Mouse (Mus musculus) E14TG2a.4 (cell line): ENCODE results near the gene Urod.

Experiments used
- H3K27me3 ChIP-seq: 2 replicates; pipeline ENCODE4 v1.6.1; 2014; ENCODE audit warnings: low read length, control low read depth; ENCODE audit not compliant: insufficient read depth
- H3K36me3 ChIP-seq: 2 replicates; pipeline ENCODE4 v1.6.1; 2014; ENCODE audit warnings: low read length, control low read depth; ENCODE audit not compliant: insufficient read depth
- H3K4me1 ChIP-seq: replicated peaks from 2 replicates; pipeline ENCODE4 v1.6.1; 2014; ENCODE audit warnings: low read depth, low read length, control low read depth
- H3K4me3 ChIP-seq: replicated peaks from 2 replicates; pipeline ENCODE4 v1.5.1; 2014; ENCODE audit warnings: mild to moderate bottlenecking, low read length
- H3K9me3 ChIP-seq: 2 replicates; pipeline ENCODE4 v1.6.1; 2014; ENCODE audit warnings: low read length, control low read depth
- CTCF ChIP-seq: conservative IDR thresholded peaks from 2 replicates; pipeline ENCODE4 v1.5.1; 2014; ENCODE audit warnings: low read length
- NANOG ChIP-seq: IDR thresholded peaks from 2 replicates; pipeline ENCODE4 v1.6.1; 2014; ENCODE audit warnings: borderline replicate concordance, low read length, mixed read lengths
- POU5F1 ChIP-seq: IDR thresholded peaks from 2 replicates; pipeline ENCODE4 v1.6.1; 2014; ENCODE audit warnings: low read length, borderline replicate concordance

Urod gene

GRCm38 (mm10) chr4:116993672-116994621 lies at the start of gene Urod:
Urod (minus strand) TSS chr4:116994413.
- Histone ChIP-seq H3K4me1 (peaks cover 62% of the 10 kb centered on the region), H3K4me3 (peak within 1 kb of the TSS; percentile 100), H3K9me3 (no peaks in the 10 kb centered on the region), H3K27me3 (no peaks in the 10 kb centered on the region), H3K36me3 (peaks cover 51% of the 10 kb centered on the region)
- TF ChIP-seq NANOG (no peak), POU5F1 (no peak)

DNA sequence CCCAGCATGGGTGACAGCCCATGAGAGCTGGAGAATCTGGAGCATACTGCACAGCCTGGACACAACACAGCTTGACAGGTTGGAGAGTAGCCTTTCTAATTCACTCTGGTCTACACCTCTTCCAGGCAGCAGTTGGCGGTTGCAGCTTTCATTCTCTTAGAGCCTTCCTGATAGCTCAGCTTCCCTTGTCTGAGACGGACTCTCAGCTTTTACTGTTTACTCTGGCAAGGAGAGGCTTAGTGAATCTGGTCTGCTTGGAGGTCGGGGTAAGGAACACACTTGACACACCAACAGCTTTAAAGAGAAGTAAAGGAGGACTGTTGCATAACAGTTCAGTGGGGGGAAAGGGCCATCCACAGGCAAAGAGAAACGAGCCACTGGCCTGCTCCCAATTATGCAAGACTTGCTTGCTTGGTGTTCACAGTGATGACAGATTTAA lies 47.1 kb upstream of the Urod start:
- Histone ChIP-seq H3K36me3 (peaks cover 58% of the 10 kb centered on the region), H3K4me1 (peaks cover 9% of the 10 kb centered on the region), H3K4me3 (no peak overlapping the region), H3K9me3 (no peaks in the 10 kb centered on the region), H3K27me3 (no peaks in the 10 kb centered on the region)
- no peak for TF ChIP-seq NANOG
- TF ChIP-seq POU5F1: no peak
- no peak for TF ChIP-seq CTCF

- no peak for TF ChIP-seq POU5F1
- TF ChIP-seq NANOG: no peak
- TF ChIP-seq CTCF: no peak
- H3K9me3 ChIP-seq: no peaks in the 10 kb centered on the region
- H3K36me3 ChIP-seq: peaks cover 62% of the 10 kb centered on the region
- no peak overlapping the region for H3K4me3 ChIP-seq
- H3K4me1 ChIP-seq: peaks cover 9% of the 10 kb centered on the region
- no peaks in the 10 kb centered on the region for H3K27me3 ChIP-seq
These were observed 46.6 kb upstream of the Urod start for GRCm38 (mm10) chr4:117040791-117041190.

GRCm38 (mm10) chr4:117039925-117040687 lies 45.9 kb upstream of the Urod start:
- Histone ChIP-seq H3K9me3 (no peaks in the 10 kb centered on the region), H3K4me1 (peaks cover 9% of the 10 kb centered on the region), H3K4me3 (no peak overlapping the region), H3K27me3 (no peaks in the 10 kb centered on the region), H3K36me3 (peaks cover 67% of the 10 kb centered on the region)
- TF ChIP-seq NANOG: no peak
- TF ChIP-seq POU5F1: no peak
- no peak for TF ChIP-seq CTCF

DNA sequence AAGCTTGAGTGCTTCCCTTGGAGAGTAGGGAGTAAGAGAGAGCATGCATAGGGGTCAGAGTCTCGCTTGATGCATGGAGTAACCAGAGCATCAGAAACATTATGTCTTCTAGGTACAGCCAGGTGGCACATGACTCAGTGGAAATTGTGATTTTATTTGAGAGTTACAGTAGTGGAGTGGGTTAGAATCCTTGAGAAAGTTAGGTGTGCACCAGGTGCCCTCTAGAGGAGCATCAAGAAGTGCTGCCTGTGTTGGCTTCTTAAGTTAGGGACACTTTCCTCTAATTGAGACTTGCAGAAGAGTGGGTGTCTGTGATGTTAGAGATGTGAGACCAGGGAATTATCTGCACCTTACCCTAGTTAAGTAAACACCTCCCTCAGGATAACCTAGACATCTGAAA lies 36.9 kb upstream of the Urod start:
- peaks cover 81% of the 10 kb centered on the region for H3K36me3 ChIP-seq
- no peaks in the 10 kb centered on the region for H3K27me3 ChIP-seq
- TF ChIP-seq CTCF (no peak), NANOG (no peak), POU5F1 (no peak)
- H3K9me3 ChIP-seq: no peaks in the 10 kb centered on the region
- H3K4me3 ChIP-seq: no peak overlapping the region
- peaks cover 9% of the 10 kb centered on the region for H3K4me1 ChIP-seq

GRCm38 (mm10) chr4:117023469-117023868 lies 29.3 kb upstream of the Urod start:
- no peaks in the 10 kb centered on the region for H3K9me3 ChIP-seq
- H3K27me3 ChIP-seq: no peaks in the 10 kb centered on the region
- peaks cover 33% of the 10 kb centered on the region for H3K4me1 ChIP-seq
- TF ChIP-seq CTCF: no peak
- TF ChIP-seq NANOG: no peak
- no peak for TF ChIP-seq POU5F1
- H3K4me3 ChIP-seq: no peak overlapping the region
- H3K36me3 ChIP-seq: peaks cover 73% of the 10 kb centered on the region

DNA sequence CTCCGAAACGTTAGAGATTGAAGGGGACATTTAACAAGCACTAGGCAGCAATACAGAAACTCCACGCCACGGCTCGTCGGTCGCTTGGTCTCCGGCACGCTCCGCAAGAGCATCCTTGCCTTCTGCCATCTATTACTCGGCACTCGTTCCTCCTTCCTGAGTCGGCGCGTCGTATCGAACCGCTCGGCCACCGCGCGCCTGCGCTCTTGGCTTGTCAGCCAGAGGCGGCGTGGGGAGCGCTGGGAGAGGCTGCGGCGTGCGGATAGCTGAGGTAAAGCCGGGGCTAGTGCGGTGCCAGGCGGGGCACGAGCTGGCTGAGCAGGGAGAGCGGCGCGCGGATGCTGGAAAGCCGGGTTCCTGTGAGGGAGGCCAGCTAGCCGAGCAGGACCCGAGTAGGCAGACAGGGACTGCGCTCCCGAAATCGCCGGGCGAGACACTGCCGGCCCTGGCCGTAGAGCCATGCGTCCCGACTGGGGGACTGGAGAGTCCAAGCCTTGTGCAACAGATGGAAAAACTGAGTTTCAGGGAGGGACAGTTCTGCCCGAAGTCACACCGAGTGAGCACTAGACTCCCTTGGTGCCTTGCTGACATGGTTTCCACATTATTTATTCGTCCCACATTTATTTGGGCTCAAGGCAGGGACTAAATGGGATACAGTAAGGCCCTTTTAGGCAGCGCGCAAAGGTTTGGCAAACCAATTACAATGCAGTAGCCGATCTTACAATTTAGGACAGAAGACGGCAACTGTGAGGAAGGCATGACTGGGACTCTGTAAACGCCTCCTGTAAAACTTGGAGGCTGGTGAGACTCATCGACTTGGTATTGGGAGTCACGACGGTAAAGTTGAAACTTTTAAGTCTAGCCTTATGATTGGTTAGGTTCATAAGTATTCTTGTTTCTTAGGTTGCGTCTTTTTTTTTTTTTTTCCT lies 25.3 kb upstream of the Urod start, which contains the start of gene Eif2b3:
Eif2b3 (plus strand) TSS at position 197 of the 929 bp plus-strand sequence.
- Histone ChIP-seq H3K36me3 (peaks cover 38% of the 10 kb centered on the region), H3K27me3 (no peaks in the 10 kb centered on the region), H3K9me3 (no peaks in the 10 kb centered on the region), H3K4me1 (peaks cover 36% of the 10 kb centered on the region), H3K4me3 (peak within 1 kb of the TSS; percentile 98)
- no peak for TF ChIP-seq NANOG
- TF ChIP-seq CTCF: no peak
- no peak for TF ChIP-seq POU5F1
